Mouse (Mus musculus) CH12.LX (cell line): ENCODE results near the gene Tm7sf2. TPM values are rescaled to one million over a fixed set of nuclear protein-coding genes. Genes with fewer than 3 reads are reported as not detected.
A peak's percentile ranks its signal among the peaks of the same experiment; 100 is the strongest.

ENCODE experiments used
- DNase-seq: peaks from one replicate; pipeline ENCODE4 v3.0.0-alpha.2; 2013; ENCODE audit errors: extremely low read depth
- H3K27ac ChIP-seq: 2 replicates; pipeline ENCODE4 v1.5.1; 2012; ENCODE audit warnings: low read depth, mild to moderate bottlenecking, control low read depth, moderate library complexity; ENCODE audit not compliant: insufficient read depth
- H3K27me3 ChIP-seq: replicated peaks from 2 replicates; pipeline ENCODE3; 2012; ENCODE audit warnings: inconsistent platforms
- H3K36me3 ChIP-seq, 2 experiments: replicated peaks in 1 of 2; 2 replicates each; pipeline versions ENCODE3 to v1.6.1; 2012; ENCODE audit warnings: inconsistent platforms in 1 of 2, low read length in 1 of 2, mild to moderate bottlenecking in 1 of 2, mixed read lengths in 1 of 2, moderate library complexity in 1 of 2; ENCODE audit not compliant: control insufficient read depth in 1 of 2, insufficient read depth in 1 of 2
- H3K4me1 ChIP-seq, 2 experiments: 2 replicates each; pipeline ENCODE4 v1.6.1; 2012; ENCODE audit warnings: inconsistent platforms in 1 of 2, moderate library complexity in 1 of 2; ENCODE audit not compliant: insufficient read depth in 2 of 2, control insufficient read depth in 1 of 2
- H3K4me2 ChIP-seq: 2 replicates; pipeline ENCODE4 v1.6.1; 2012; ENCODE audit warnings: low read depth, mild to moderate bottlenecking, control low read depth; ENCODE audit not compliant: poor library complexity, insufficient read depth, severe bottlenecking
- H3K4me3 ChIP-seq, 3 experiments: fragments of 150-350 bp in 1 of 3; sonication (generic) in 1 of 3; replicated peaks in 1 of 3; 2 replicates each; pipeline versions ENCODE3 to v1.5.1; 2011 to 2012; ENCODE audit warnings: low read depth in 2 of 3, low read length in 2 of 3, mild to moderate bottlenecking in 2 of 3, moderate library complexity in 2 of 3, control low read depth in 1 of 3, improper control_type of control experiment in 1 of 3, inconsistent platforms in 1 of 3, mixed read lengths in 1 of 3; ENCODE audit not compliant: poor library complexity in 1 of 3
- H3K79me2 ChIP-seq: replicated peaks from 2 replicates; pipeline ENCODE4 v1.6.1; 2012; ENCODE audit warnings: mild to moderate bottlenecking, moderate library complexity; ENCODE audit not compliant: control insufficient read depth, poor library complexity, insufficient read depth, severe bottlenecking; ENCODE audit errors: extremely low read depth
- H3K9ac ChIP-seq: 2 replicates; pipeline ENCODE4 v1.6.1; 2012; ENCODE audit warnings: low read depth, mild to moderate bottlenecking, control low read depth, moderate library complexity; ENCODE audit not compliant: insufficient read depth
- H3K9me3 ChIP-seq: replicated peaks from 2 replicates; pipeline ENCODE3; 2012; ENCODE audit warnings: low read length, inconsistent platforms, mixed read lengths
- CHD1 ChIP-seq: IDR thresholded peaks from 2 replicates; pipeline ENCODE4 v1.6.1; 2012; ENCODE audit warnings: low read depth, low read length, improper control_type of control experiment, inconsistent platforms
- CHD2 ChIP-seq: IDR thresholded peaks from 2 replicates; pipeline ENCODE4 v1.6.1; 2011; ENCODE audit warnings: low read length, improper control_type of control experiment
- CTCF ChIP-seq, 2 experiments: IDR thresholded peaks in 1 of 2; conservative IDR thresholded peaks in 1 of 2; 2 replicates each; pipeline ENCODE4 v1.5.1; 2011 to 2012; ENCODE audit warnings: low read depth in 2 of 2, low read length in 2 of 2, improper control_type of control experiment in 1 of 2, inconsistent platforms in 1 of 2, mild to moderate bottlenecking in 1 of 2, moderate library complexity in 1 of 2
- ELF1 ChIP-seq: IDR thresholded peaks from 2 replicates; pipeline ENCODE4 v1.6.1; 2014; ENCODE audit warnings: low read depth, mild to moderate bottlenecking, inconsistent platforms, low read length, improper control_type of control experiment
- EP300 ChIP-seq: IDR thresholded peaks from 2 replicates; pipeline ENCODE4 v1.6.1; 2011; ENCODE audit warnings: low read length, improper control_type of control experiment
- ETS1 ChIP-seq: conservative IDR thresholded peaks from 2 replicates; pipeline ENCODE4 v1.6.1; 2012; ENCODE audit warnings: low read depth, mild to moderate bottlenecking, inconsistent platforms, low read length, improper control_type of control experiment, moderate library complexity
- GABPA ChIP-seq: IDR thresholded peaks from 2 replicates; pipeline ENCODE4 v1.6.1; 2012; ENCODE audit warnings: low read depth, low read length, improper control_type of control experiment, inconsistent platforms; ENCODE audit not compliant: insufficient replicate concordance
- HCFC1 ChIP-seq: IDR thresholded peaks from 2 replicates; pipeline ENCODE4 v1.6.1; 2012; ENCODE audit warnings: low read depth, mild to moderate bottlenecking, inconsistent platforms, low read length, improper control_type of control experiment
- IRF4 ChIP-seq: IDR thresholded peaks from 2 replicates; pipeline ENCODE4 v1.6.1; 2014; ENCODE audit warnings: low read depth, mild to moderate bottlenecking, inconsistent platforms, low read length, improper control_type of control experiment
- JUND ChIP-seq: conservative IDR thresholded peaks from 2 replicates; pipeline ENCODE4 v1.6.1; 2011; ENCODE audit warnings: low read depth, low read length, improper control_type of control experiment
- MAFK ChIP-seq: IDR thresholded peaks from 2 replicates; pipeline ENCODE4 v1.6.1; 2011; ENCODE audit warnings: low read length, improper control_type of control experiment; ENCODE audit not compliant: insufficient replicate concordance
- MXI1 ChIP-seq: IDR thresholded peaks from 2 replicates; pipeline ENCODE4 v1.6.1; 2011; ENCODE audit warnings: mild to moderate bottlenecking, low read depth, low read length, improper control_type of control experiment
- MYC ChIP-seq: IDR thresholded peaks from 2 replicates; pipeline ENCODE4 v1.6.1; 2011; ENCODE audit warnings: low read depth, mild to moderate bottlenecking, improper control_type of control experiment, low read length
- NELFE ChIP-seq: IDR thresholded peaks from 2 replicates; pipeline ENCODE4 v1.6.1; 2011; ENCODE audit warnings: low read depth, low read length, improper control_type of control experiment
- NRF1 ChIP-seq: IDR thresholded peaks from 2 replicates; pipeline ENCODE4 v1.6.1; 2014; ENCODE audit warnings: low read depth, mild to moderate bottlenecking, inconsistent platforms, low read length, improper control_type of control experiment, moderate library complexity
- PAX5 ChIP-seq: IDR thresholded peaks from 2 replicates; pipeline ENCODE4 v1.6.1; 2012; ENCODE audit warnings: low read length, inconsistent platforms, mixed read lengths
- POLR2A ChIP-seq: IDR thresholded peaks from 2 replicates; pipeline ENCODE4 v1.6.1; 2011; ENCODE audit warnings: low read depth, mild to moderate bottlenecking, improper control_type of control experiment, low read length
- RAD21 ChIP-seq: IDR thresholded peaks from 2 replicates; pipeline ENCODE4 v1.6.1; 2011; ENCODE audit warnings: low read depth, mild to moderate bottlenecking, low read length, improper control_type of control experiment, moderate library complexity
- SMC3 ChIP-seq: IDR thresholded peaks from 2 replicates; pipeline ENCODE4 v1.6.1; 2011; ENCODE audit warnings: low read depth, low read length, improper control_type of control experiment
- TBP ChIP-seq: conservative IDR thresholded peaks from 2 replicates; pipeline ENCODE4 v1.6.1; 2011; ENCODE audit warnings: low read depth, low read length, improper control_type of control experiment
- UBTF ChIP-seq: IDR thresholded peaks from 2 replicates; pipeline ENCODE4 v1.6.1; 2012; ENCODE audit warnings: low read depth, mild to moderate bottlenecking, inconsistent platforms, low read length, improper control_type of control experiment, moderate library complexity
- USF1 ChIP-seq: IDR thresholded peaks from 2 replicates; pipeline ENCODE4 v1.6.1; 2014; ENCODE audit warnings: low read depth, mild to moderate bottlenecking, inconsistent platforms, low read length, improper control_type of control experiment
- ZC3H11A ChIP-seq: IDR thresholded peaks from 2 replicates; pipeline ENCODE4 v1.6.1; 2012; ENCODE audit warnings: low read depth, mild to moderate bottlenecking, inconsistent platforms, low read length, improper control_type of control experiment
- ZNF384 ChIP-seq: IDR thresholded peaks from 2 replicates; pipeline ENCODE4 v1.6.1; 2012; ENCODE audit warnings: low read depth, low read length, improper control_type of control experiment, inconsistent platforms
- dilution Hi-C: fragments of 300-500 bp; cut with MboI; formaldehyde crosslinking; loops from 2 replicates; pipeline ENCODE4 v1.14.3; 2020; ENCODE audit warnings: low sequenced_read_pairs; ENCODE audit not compliant: extremely low pct_unique_long_range_greater_than_20kb, extremely low pct_ligation_motif_present
- in situ Hi-C: fragments of 300-500 bp; cut with MboI; formaldehyde crosslinking; loops from 3 replicates; pipeline ENCODE4 v1.14.3; 2019; ENCODE audit warnings: low sequenced_read_pairs, low pct_ligation_motif_present, low pct_unique_long_range_greater_than_20kb, mixed read lengths
- polyA plus RNA-seq: library from polyadenylated mRNA; unstranded; fragments of >175 nt; gene quantifications from 2 replicates; pipeline ENCODE4 v1.2.1, GENCODE M21; 2012; ENCODE audit warnings: low read depth; ENCODE audit not compliant: insufficient read length
- total RNA-seq, 2 experiments: library from RNA; depleted of rRNA; stranded (reverse); fragments of 300-350 nt in 1 of 2; fragments of >200 nt in 1 of 2; gene quantifications; 2 replicates each; pipeline ENCODE4 v1.2.3; 2012 to 2014

The Tm7sf2 gene
- total and polyA plus RNA-seq, 3 experiments, result 10.8 to 15.1 (median 11.7) TPM

DNA sequence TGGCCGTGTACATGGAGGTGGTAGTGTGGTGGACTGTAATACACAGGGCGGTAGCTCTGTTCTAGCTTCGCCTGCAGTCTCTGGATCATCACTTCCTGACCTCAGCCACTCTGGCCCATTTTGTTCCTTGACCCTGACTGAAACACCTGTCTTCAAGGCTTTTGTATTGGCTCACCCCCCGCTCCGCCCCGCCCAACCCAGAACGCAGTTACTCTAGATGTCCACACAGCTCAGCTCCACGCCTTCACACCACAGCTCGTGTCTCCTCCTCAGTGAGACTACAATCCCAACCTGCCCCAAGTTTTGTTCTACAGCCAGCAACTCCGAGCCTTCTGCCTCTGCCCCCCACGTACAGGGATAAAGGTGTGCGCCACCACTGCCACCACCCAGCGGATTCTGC lies 20.7 kb upstream of the Tm7sf2 start:
- no peak overlapping the region for H3K4me2 ChIP-seq
- DNase-seq, result no peak
- no peaks in the 10 kb centered on the region for H3K27me3 ChIP-seq
- peaks cover 2 to 31% of the 10 kb centered on the region in 2 experiments for H3K4me1 ChIP-seq
- in situ Hi-C loops, result loop anchor here (5.0 kb wide), 1 partner anchor 33 kb away; no protein-coding TSS in a partner anchor
- H3K4me3 ChIP-seq, result no peak overlapping the region
- no peaks in the 10 kb centered on the region for H3K9me3 ChIP-seq
- TF ChIP-seq IRF4, result no peak
- TF ChIP-seq ETS1, result no peak
- TF ChIP-seq MAFK, result no peak
- no peak for TF ChIP-seq EP300
- TF ChIP-seq TBP, result no peak
- no peak for TF ChIP-seq MYC
- TF ChIP-seq ELF1, result no peak
- no peak for TF ChIP-seq CHD1
- no peak for TF ChIP-seq CTCF (conservative IDR thresholded peaks at IDR 0.05 in 1 of 2, IDR thresholded peaks at IDR 0.05 in 1 of 2; ENCODE audit: low read depth in 2 of 2, low read length in 2 of 2)
- no peak for TF ChIP-seq HCFC1
- H3K79me2 ChIP-seq, result peaks cover 46% of the 10 kb centered on the region
- H3K36me3 ChIP-seq, result peaks cover 62 to 74% of the 10 kb centered on the region in 2 experiments
- dilution Hi-C loops, result no loop called here
- H3K9ac ChIP-seq, result no peak overlapping the region
- no peak overlapping the region for H3K27ac ChIP-seq

- peak; percentile 26 for TF ChIP-seq MXI1
- peak; percentile 52 for TF ChIP-seq POLR2A
- no peak for TF ChIP-seq ZC3H11A
- no peak for TF ChIP-seq GABPA
- TF ChIP-seq JUND, result no peak
- TF ChIP-seq USF1, result no peak
- TF ChIP-seq SMC3, result no peak
- peak; percentile 64 for TF ChIP-seq MYC
- TF ChIP-seq NRF1, result no peak
- TF ChIP-seq UBTF, result peak; percentile 34; the same call in 1 of the 2 replicates
- TF ChIP-seq IRF4, result peak; percentile 87
- peak; percentile 99 for TF ChIP-seq ZNF384
- TF ChIP-seq TBP, result peak; percentile 81
- TF ChIP-seq HCFC1, result peak; percentile 43
- peak; percentile 86 for TF ChIP-seq CHD2
- TF ChIP-seq RAD21, result no peak
- TF ChIP-seq NELFE, result no peak
- no peak for TF ChIP-seq PAX5
- peak; percentile 84 for TF ChIP-seq ELF1
- TF ChIP-seq, all 38 proteins: peak for 10
- dilution Hi-C loops (no loop called here), in situ Hi-C loops (loop anchor here (5.0 kb wide), 1 partner anchor 37 kb away; no protein-coding TSS in a partner anchor)
- Histone ChIP-seq H3K9me3 (no peaks in the 10 kb centered on the region), H3K27me3 (no peaks in the 10 kb centered on the region), H3K4me1 (peaks cover 4 to 36% of the 10 kb centered on the region in 2 experiments), H3K27ac (peak overlapping the region; percentile 66; the same call in 1 of the 2 replicates), H3K4me3 (peak overlapping the region; percentile 90 to 98 (median 98)), H3K79me2 (peaks cover 43% of the 10 kb centered on the region), H3K36me3 (peaks cover 58 to 75% of the 10 kb centered on the region in 2 experiments), H3K4me2 (peak overlapping the region; percentile 89), H3K9ac (peak overlapping the region; percentile 94)
- DNase-seq, result peak; percentile 93
These were observed 17.3 kb upstream of the Tm7sf2 start for GRCm38 (mm10) chr19:6085417-6085879.
